Mouse (Mus musculus) ES-Bruce4 (cell line): ENCODE measurements around the gene Ptpn12.

ENCODE experiments used
- CTCF ChIP-seq: IDR thresholded peaks from one replicate; pipeline ENCODE4 v1.8.1; 2011; ENCODE audit warnings: low read depth, low read length
- EP300 ChIP-seq: IDR thresholded peaks from 2 replicates; pipeline ENCODE4 v1.6.1; 2011; ENCODE audit warnings: low read depth, low read length; ENCODE audit not compliant: insufficient read depth
- POLR2A ChIP-seq: IDR thresholded peaks from one replicate; pipeline ENCODE4 v1.8.1; 2011; ENCODE audit warnings: low read length; ENCODE audit not compliant: insufficient read depth

- no peak for TF ChIP-seq POLR2A
- TF ChIP-seq EP300, result no peak
- peak; percentile 56 for TF ChIP-seq CTCF
Observed at GRCm38 (mm10) chr5:20968963-20969362, 86.7 kb downstream of the Ptpn12 start.
